Mouse (Mus musculus): ENCODE results near the gene Pkp1.
A peak's percentile ranks its signal among the peaks of the same experiment; 100 is the strongest.

The Pkp1 gene

GRCm38 (mm10) chr1:135918644-135919407, at the start of gene Pkp1:
Gene Pkp1, minus strand, starts transcription at chr1:135919207.
- no peak for DNase-seq (ENCODE audit: low read depth, low spot score)

DNA sequence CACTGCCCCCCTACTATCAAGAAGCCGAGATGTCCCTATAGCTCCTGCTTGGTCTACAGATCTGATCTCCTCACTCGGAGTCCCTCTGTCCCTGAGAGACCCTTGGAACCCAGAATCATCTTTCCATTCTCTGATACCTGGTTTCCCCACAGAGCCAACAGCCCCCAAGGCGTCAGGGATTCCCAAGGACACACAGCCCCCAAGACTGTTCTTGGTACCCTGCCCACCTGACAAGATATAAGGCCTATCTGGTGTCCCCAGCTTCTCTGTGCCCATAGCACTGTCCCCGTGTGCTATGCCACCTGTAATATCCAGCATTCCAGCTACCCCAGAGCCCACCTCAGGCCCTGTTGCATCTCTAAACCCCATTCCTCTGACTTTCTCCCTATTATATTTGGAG, 48.7 kb upstream of the Pkp1 start:
- no peak for DNase-seq (ENCODE audit: low read depth, low spot score)

DNA sequence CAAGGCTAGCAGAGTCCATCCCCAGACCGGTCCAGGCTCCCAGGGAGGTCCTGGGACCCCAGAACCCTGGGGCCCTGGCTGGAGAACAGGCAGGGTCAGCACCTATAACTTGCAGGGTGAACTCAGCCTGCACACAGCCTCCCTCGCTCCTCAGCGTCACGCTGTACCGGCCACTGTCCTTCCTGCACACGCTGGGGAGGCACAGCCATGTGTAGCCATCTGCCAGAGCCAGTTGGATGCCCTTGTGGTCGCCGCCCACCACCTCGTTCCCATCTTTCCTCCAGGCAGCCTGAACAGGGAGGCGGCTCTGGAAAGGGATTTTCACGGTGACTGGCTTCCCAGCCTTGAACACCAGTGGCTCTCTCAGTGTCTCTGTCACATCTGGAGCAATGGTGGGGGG, 45.6 kb upstream of the Pkp1 start:
- no peak for DNase-seq (ENCODE audit: low read depth, low spot score)

GRCm38 (mm10) chr1:135963177-135963576, 44.2 kb upstream of the Pkp1 start:
- no peak for DNase-seq (ENCODE audit: low read depth, low spot score)

GRCm38 (mm10) chr1:135958483-135958882, 39.5 kb upstream of the Pkp1 start:
- DNase-seq (ENCODE audit: low read depth, low spot score), result no peak

- DNase-seq (ENCODE audit: low read depth, low spot score), result no peak
Observed at GRCm38 (mm10) chr1:135948871-135949270, 29.9 kb upstream of the Pkp1 start.

GRCm38 (mm10) chr1:135946247-135946646, 27.2 kb upstream of the Pkp1 start:
- DNase-seq (ENCODE audit: low read depth, low spot score), result no peak

- DNase-seq (ENCODE audit: low read depth, low spot score), result no peak
Observed at GRCm38 (mm10) chr1:135945711-135946110, 26.7 kb upstream of the Pkp1 start.

GRCm38 (mm10) chr1:135944526-135945259, 25.7 kb upstream of the Pkp1 start:
- peak; percentile 69 for DNase-seq (ENCODE audit: low read depth, low spot score)

DNA sequence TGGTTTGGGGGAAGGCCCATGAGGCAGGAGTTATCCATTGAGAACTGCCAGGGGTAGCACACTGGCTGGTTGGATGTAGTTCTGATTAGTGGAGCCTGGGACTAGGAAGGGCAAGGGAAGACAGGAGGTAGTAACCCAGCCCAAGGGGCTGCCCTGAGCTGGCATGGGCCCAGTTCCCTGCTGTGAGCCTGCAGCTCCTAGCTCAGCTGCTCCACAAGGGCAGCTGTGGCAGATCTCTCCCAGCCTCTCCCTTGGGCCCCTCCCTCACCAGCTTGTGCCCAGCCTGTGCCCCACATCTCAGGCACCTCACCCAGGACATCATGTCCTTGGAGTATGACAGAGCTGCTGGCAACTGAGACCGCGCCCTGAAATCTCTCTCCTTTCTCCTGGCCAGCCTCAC, 24.7 kb upstream of the Pkp1 start:
- no peak for DNase-seq (ENCODE audit: low read depth, low spot score)

- no peak for DNase-seq (ENCODE audit: low read depth, low spot score)
Observed at GRCm38 (mm10) chr1:135942116-135942515, 23.1 kb upstream of the Pkp1 start.

GRCm38 (mm10) chr1:135941259-135942006, 22.4 kb upstream of the Pkp1 start:
- no peak for DNase-seq (ENCODE audit: low read depth, low spot score)

DNA sequence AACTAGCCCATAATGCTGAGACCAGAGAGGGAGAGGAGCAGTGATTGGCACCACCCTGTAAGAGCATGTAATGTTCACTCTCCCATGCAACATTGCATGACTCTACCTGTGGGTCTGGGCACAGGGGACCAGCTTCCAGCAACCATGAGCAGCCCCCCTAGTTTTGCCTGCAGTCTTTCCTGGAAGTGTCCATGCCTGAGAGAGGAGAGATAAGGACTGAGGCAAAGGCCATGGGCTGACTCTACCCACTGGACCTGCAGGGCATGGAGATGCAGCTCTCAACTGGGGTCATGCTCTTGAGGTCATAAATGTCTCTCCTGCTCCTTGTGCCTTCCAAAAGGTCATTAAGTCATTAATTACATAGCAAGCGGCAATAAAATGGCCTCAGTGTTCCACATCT, 17.1 kb upstream of the Pkp1 start:
- no peak for DNase-seq (ENCODE audit: low read depth, low spot score)

DNA sequence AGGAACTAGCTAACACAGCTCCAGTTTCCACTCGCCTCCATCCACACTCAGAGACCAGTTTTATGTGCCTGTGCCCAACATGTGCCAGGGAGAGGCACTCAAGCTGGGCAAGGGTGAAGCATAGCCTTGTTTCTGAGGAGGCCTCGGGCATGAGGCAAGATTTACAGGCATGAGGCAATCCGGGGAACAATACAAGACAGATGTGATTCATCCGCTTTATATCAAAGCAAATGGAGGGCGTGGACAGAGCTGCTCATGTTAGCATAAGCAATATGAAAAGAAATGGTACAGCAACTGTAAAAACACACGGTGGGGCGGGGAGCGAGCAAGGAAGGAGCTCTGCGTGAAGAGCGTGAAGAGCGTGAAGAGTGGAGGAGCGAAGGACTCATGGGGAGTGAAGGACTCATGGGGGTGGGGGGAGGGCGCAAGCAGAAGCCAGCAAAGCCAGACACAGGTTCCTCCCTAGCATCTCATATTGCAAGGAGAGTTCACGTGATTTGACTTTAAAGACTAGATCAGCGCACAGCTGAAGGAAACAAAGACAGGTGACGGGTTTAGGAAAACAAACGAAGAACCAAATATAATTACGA, 14.8 kb upstream of the Pkp1 start:
- DNase-seq (ENCODE audit: low read depth, low spot score), result no peak

DNA sequence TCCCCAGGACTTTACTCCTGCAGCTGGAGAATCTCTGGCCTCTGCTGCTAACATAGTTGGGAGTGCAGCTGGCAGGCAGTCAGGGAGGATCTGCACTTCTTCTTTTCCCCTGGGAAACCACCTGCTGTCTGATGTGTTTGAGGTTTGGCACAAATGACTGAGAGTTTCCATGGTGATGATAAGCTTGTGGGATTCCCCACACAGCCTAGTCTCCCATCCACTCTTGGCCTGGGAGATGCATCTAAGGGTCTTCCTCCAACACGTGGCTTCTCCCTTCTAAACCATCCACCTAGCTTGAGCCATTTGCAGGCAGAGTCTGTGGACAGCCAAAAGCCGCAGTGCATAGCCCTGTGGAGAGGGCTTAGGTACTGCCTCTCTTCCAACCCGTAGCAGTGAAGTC, 10.9 kb upstream of the Pkp1 start:
- DNase-seq (ENCODE audit: low read depth, low spot score), result no peak

DNA sequence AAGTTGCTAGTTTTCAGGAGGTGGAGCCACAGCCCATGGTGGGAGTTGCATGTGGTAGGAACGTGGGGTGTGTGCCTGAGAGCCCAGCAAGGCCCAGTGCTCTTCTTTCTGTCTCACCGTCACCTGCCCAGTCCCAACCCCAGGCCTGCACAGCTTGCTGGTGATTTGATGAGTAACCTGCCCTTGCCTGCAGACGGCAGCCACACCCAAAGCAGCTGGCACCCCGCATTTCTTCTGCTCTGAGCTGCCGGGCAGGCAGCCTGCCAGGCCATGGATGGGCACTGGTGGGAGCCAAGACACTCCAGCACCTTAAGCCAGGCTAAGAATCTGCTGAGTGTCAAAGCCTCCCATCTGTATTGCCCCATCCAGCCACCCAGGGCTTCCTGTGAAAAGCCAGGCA, 6.8 kb upstream of the Pkp1 start:
- DNase-seq (ENCODE audit: low read depth, low spot score), result no peak

GRCm38 (mm10) chr1:135924377-135924994, 5.5 kb upstream of the Pkp1 start:
- DNase-seq (ENCODE audit: low read depth, low spot score), result no peak

DNA sequence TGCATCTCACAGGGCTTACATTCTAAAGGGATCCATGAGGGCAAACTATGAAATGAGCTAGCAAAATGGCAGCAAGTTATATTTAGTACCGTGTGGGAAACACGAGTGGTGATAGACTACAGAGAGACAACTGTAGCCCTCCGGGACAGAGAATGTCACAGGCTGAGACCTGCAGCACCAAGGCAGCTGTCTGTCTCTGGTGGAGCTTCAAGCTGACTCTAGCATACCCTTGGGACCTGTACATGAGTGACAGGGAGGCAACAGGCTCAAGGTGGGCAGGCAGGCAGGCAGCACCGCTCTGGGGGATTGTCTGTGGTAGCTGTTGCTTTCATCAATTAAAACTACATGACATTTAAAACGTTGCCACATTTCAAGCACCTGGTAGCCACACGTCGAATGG, 4.2 kb upstream of the Pkp1 start:
- DNase-seq (ENCODE audit: low read depth, low spot score), result no peak

GRCm38 (mm10) chr1:135917206-135917605, 1.8 kb downstream of the Pkp1 start:
- DNase-seq (ENCODE audit: low read depth, low spot score), result no peak

DNA sequence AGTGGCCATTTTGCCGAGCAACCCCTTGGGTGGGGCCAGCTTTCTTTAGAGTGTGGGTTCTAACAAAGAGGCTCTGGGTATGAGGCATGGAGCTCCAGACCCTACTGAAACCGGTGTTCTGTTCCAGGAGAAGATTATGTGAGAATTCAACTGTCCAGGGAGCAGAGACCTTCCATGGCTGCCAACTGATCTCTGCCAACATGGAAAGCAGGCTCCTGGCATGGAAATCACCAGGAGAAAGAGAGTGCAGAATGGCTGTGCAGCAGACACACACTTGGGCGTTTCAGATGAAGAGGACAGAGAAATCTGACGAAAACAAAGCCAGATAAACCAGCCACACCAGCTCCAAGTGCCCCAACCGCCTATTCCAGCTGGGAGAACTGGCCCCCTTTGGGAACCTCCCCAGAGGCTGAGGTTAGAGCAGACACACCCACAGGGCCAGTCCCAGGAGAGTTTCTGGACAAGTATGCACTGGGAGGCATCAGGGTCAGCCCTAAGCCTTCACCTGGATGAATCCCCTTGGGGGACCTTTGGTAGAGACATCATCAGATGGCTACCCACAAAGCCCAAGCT, 2.4 kb downstream of the Pkp1 start:
- no peak for DNase-seq (ENCODE audit: low read depth, low spot score)

DNA sequence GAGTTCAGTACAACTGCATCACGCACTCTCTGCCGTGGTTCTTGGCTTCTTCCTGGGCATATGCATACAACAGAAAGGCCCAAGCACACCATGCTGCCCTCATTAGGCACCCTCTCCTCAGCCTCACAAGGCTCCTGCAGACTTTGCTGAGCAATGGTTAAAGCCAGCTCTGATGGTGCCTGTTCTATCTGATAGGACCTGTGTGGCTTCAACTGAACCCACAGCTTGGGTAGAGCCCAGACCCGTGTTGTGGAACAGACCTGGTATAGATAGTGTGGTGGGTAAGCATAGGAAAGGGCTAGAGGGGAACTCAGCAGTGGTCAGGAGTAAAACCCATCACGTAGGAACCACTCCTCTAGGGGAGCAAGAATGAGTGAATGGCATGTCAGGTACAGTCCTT, 5.3 kb downstream of the Pkp1 start:
- DNase-seq (ENCODE audit: low read depth, low spot score), result no peak
